Mouse (Mus musculus): Measurements from ENCODE around the gene Pdcd11.
"Not testable (repeated sequence)": the region's sequence is repeated elsewhere in the genome, so short reads cannot be mapped to it uniquely, and the experiment has no call there.

Gene Pdcd11

GRCm38 (mm10) chr19:47128835-47129234 is 38.3 kb downstream of the Pdcd11 start:
- DNase-seq: no peak

- no peak for DNase-seq
Observed at GRCm38 (mm10) chr19:47130551-47131125, 40.1 kb downstream of the Pdcd11 start.

GRCm38 (mm10) chr19:47133161-47133560 is 42.6 kb downstream of the Pdcd11 start:
- DNase-seq: no peak

GRCm38 (mm10) chr19:47135568-47135967 is 45.0 kb downstream of the Pdcd11 start:
- no peak for DNase-seq

GRCm38 (mm10) chr19:47136170-47136569 is 45.6 kb downstream of the Pdcd11 start:
- DNase-seq: no peak

GRCm38 (mm10) chr19:47137051-47137581 is 46.5 kb downstream of the Pdcd11 start:
- peak; percentile 37 to 44 for DNase-seq

- DNase-seq: peak in 1 of 2 experiments; percentile 8
Observed at GRCm38 (mm10) chr19:47137771-47138421, 47.3 kb downstream of the Pdcd11 start, which contains the start of gene Calhm2. Gene Calhm2, minus strand, starts transcription at chr19:47138294.

- not testable (repeated sequence) for DNase-seq
Observed at GRCm38 (mm10) chr19:47139611-47140010, 49.0 kb downstream of the Pdcd11 start.

GRCm38 (mm10) chr19:47142438-47142837 is 51.9 kb downstream of the Pdcd11 start:
- DNase-seq: no peak

- no peak for DNase-seq
Observed at GRCm38 (mm10) chr19:47144154-47144553, 53.6 kb downstream of the Pdcd11 start, which contains the start of gene Calhm1. Gene Calhm1, minus strand, starts transcription at chr19:47144254.

- DNase-seq: no peak
Observed at GRCm38 (mm10) chr19:47148267-47148847, 57.8 kb downstream of the Pdcd11 start.

GRCm38 (mm10) chr19:47149854-47150253 is 59.3 kb downstream of the Pdcd11 start:
- no peak for DNase-seq

- DNase-seq: peak; percentile 55 to 66
Observed at GRCm38 (mm10) chr19:47151332-47152061, 60.9 kb downstream of the Pdcd11 start.

GRCm38 (mm10) chr19:47152062-47152369 is 61.4 kb downstream of the Pdcd11 start:
- DNase-seq: no peak

- DNase-seq: no peak
Observed at GRCm38 (mm10) chr19:47153767-47154166, 63.2 kb downstream of the Pdcd11 start.

GRCm38 (mm10) chr19:47157664-47158063 is 67.1 kb downstream of the Pdcd11 start, which contains the start of gene Calhm3:
Gene Calhm3, minus strand, starts transcription at chr19:47157764.
- no peak for DNase-seq

GRCm38 (mm10) chr19:47161669-47162068 is 71.1 kb downstream of the Pdcd11 start:
- DNase-seq: no peak

- DNase-seq: no peak
Observed at GRCm38 (mm10) chr19:47163176-47163744, 72.7 kb downstream of the Pdcd11 start.

GRCm38 (mm10) chr19:47166758-47167157 is 76.2 kb downstream of the Pdcd11 start:
- DNase-seq: no peak

GRCm38 (mm10) chr19:47167617-47168214 is 77.1 kb downstream of the Pdcd11 start:
- no peak for DNase-seq

GRCm38 (mm10) chr19:47168223-47168622 is 77.7 kb downstream of the Pdcd11 start:
- DNase-seq: peak; percentile 28 to 48

GRCm38 (mm10) chr19:47168793-47169412 is 78.3 kb downstream of the Pdcd11 start:
- DNase-seq: peak; percentile 92 to 96

All from cerebellum, postnatal 14 days (tissue).